Mouse (Mus musculus): ENCODE measurements around the gene Ltbp1.

DNA sequence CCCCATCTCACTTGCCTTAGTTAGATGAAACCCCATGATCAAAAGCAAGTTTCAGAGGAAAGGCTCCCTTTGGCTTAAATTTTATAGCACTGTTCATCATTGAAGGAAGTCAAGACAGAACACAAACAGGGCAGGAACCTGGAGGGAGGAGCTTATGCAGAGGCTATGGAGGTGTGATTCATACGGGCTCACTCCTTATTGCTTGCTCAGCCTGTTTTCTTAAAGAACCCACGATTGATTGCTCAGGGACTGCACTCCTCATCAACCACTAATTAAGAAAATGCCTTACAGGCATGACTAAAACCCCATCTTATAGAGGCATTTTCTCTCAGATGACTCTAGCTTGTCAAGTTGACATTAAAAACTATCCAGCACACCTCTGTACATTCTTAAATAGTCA lies 253.1 kb downstream of the Ltbp1 start:
- no peak for TF ChIP-seq CTCF (IDR thresholded peaks at IDR 0.05; ENCODE audit: insufficient read depth, low read depth, low read length)
- TF ChIP-seq POLR2A (IDR thresholded peaks at IDR 0.05; ENCODE audit: insufficient read depth, low read depth, low read length) = no peak

Measured in olfactory bulb, adult 2 months (tissue).